Mouse (Mus musculus): ENCODE data around the gene Adamtsl5. TPM values are rescaled to one million over a fixed set of nuclear protein-coding genes. Genes with fewer than 3 reads are reported as not detected.

Adamtsl5 gene
- polyA plus RNA-seq, 1 experiment from 2014 or later = 0.54 TPM

DNA sequence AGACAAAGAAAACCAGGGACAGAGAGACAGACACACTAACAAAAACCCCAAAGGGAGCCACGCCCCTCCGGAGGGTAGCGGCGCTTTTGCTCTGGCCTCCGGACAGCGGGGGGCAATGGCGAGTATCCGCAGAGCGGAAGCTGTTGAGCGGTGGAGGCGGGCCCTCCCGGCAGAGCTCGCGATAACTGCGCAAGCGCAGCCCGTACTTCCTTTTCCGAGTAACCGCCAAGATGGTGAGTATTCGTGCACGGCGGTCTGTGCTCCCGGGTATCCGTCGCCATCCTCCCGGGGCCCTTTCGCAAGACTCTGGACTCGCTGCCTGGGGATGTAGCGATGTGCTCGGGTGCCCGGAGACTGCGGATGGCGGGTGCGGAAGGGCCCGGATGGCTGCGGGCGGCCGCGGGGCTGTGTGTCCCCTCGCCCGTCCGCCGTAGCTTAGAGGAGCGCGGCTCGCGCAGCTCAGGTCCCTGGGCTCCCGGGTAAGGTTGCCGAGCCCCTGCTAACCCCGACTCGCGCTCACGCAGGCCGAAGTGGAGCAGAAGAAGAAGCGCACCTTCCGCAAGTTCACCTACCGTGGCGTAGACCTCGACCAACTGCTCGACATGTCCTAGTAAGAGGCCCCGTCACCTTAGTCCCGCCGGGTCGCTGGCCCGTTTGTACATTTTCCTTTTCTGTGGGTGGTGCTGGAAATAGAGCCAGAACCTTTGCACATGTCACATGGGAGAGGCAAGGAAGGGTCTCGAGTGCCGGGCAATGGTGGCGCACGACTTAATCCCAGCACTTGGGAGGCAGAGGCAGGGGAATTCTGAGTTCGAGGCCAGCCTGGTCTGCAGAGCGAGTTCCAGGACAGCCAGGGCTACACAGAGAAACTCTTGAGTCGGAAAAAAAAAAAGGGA lies 55.7 kb downstream of the Adamtsl5 start, which contains the start of gene Rps15:
Gene Rps15 (plus strand): TSS at position 203 of the 896 bp plus-strand sequence.
- Histone ChIP-seq H3K4me2 (replicated peaks; ENCODE audit: low read depth, low read length) (peak within 1 kb of the TSS; percentile 96), H3K4me1 (replicated peaks; ENCODE audit: control insufficient read depth, insufficient read depth, low read length) (peaks cover 17% of the 10 kb centered on the region)

More for the DNA sequence above, 55.7 kb downstream of the Adamtsl5 start, which contains the start of gene Rps15:
- Histone ChIP-seq H3K4me3 (ENCODE audit: low read depth, low read length) (peak within 1 kb of the TSS; percentile 95), H3K9ac (ENCODE audit: low read depth, low read length) (peak within 1 kb of the TSS; percentile 99), H3K27ac (ENCODE audit: low read depth, low read length) (peak within 1 kb of the TSS; percentile 90), H3K27me3 (ENCODE audit: control insufficient read depth, insufficient read depth, low read length) (no peaks in the 10 kb centered on the region), H3K9me3 (ENCODE audit: control insufficient read depth, low read length) (no peaks in the 10 kb centered on the region), H3K36me3 (ENCODE audit: control insufficient read depth, insufficient read depth, low read length) (peaks cover 10% of the 10 kb centered on the region)
- under 1% methylated on average over 72 of the region's 72 CpGs for WGBS
- ATAC-seq (ENCODE audit: low FRiP score) = peak; percentile 77
- peak; percentile 98 for DNase-seq (ENCODE audit: low spot score)

Other genes with a start within 250 kb of the Adamtsl5 start
- 8.0 and 9.5 TPM in 2 replicates for gene Sbno2, start 242.8 kb downstream of the Adamtsl5 start, polyA plus RNA-seq (2014; fragmentation: Nextera tagmentation; extraction: Ambion mirVana)
- gene Stk11, start 232.6 kb downstream of the Adamtsl5 start, polyA plus RNA-seq (2014; fragmentation: Nextera tagmentation; extraction: Ambion mirVana) = 21.3 and 26.8 TPM in 2 replicates
- 364 and 371 TPM in 2 replicates for gene Atp5d, start 209.8 kb downstream of the Adamtsl5 start, polyA plus RNA-seq (2014; fragmentation: Nextera tagmentation; extraction: Ambion mirVana)
- 15.1 and 16.7 TPM in 2 replicates for gene Cbarp, start 207.6 kb downstream of the Adamtsl5 start, polyA plus RNA-seq (2014; fragmentation: Nextera tagmentation; extraction: Ambion mirVana)
- 66.7 and 67.1 TPM in 2 replicates for gene Midn, start 200.1 kb downstream of the Adamtsl5 start, polyA plus RNA-seq (2014; fragmentation: Nextera tagmentation; extraction: Ambion mirVana)
- gene Cirbp, start 182.4 kb downstream of the Adamtsl5 start, polyA plus RNA-seq (2014; fragmentation: Nextera tagmentation; extraction: Ambion mirVana) = 83.4 and 90.4 TPM in 2 replicates
- gene 1600002K03Rik, start 175.5 kb downstream of the Adamtsl5 start, polyA plus RNA-seq (2014; fragmentation: Nextera tagmentation; extraction: Ambion mirVana) = 7.6 and 9.4 TPM in 2 replicates
- 24.8 and 34.2 TPM in 2 replicates for gene Efna2, start 168.9 kb downstream of the Adamtsl5 start, polyA plus RNA-seq (2014; fragmentation: Nextera tagmentation; extraction: Ambion mirVana)
- gene Mum1, start 122.0 kb downstream of the Adamtsl5 start, polyA plus RNA-seq (2014; fragmentation: Nextera tagmentation; extraction: Ambion mirVana) = 49.4 and 57.3 TPM in 2 replicates
- gene Ndufs7, start 99.3 kb downstream of the Adamtsl5 start, polyA plus RNA-seq (2014; fragmentation: Nextera tagmentation; extraction: Ambion mirVana) = 242 and 245 TPM in 2 replicates
- 30.3 and 30.4 TPM in 2 replicates for gene Gamt, start 87.4 kb downstream of the Adamtsl5 start, polyA plus RNA-seq (2014; fragmentation: Nextera tagmentation; extraction: Ambion mirVana)
- 46.8 and 47.3 TPM in 2 replicates for gene Dazap1, start 86.9 kb downstream of the Adamtsl5 start, polyA plus RNA-seq (2014; fragmentation: Nextera tagmentation; extraction: Ambion mirVana)
- gene Rps15, start 56.0 kb downstream of the Adamtsl5 start, polyA plus RNA-seq (2014; fragmentation: Nextera tagmentation; extraction: Ambion mirVana) = 798 TPM in 2 replicates
- gene Apc2, start 52.4 kb downstream of the Adamtsl5 start, polyA plus RNA-seq (2014; fragmentation: Nextera tagmentation; extraction: Ambion mirVana) = 74.4 and 101 TPM in 2 replicates
- 32.9 and 34.9 TPM in 2 replicates for gene 2310011J03Rik, start 27.9 kb downstream of the Adamtsl5 start, polyA plus RNA-seq (2014; fragmentation: Nextera tagmentation; extraction: Ambion mirVana)
- 1.1 and 1.8 TPM in 2 replicates for gene Pcsk4, start 18.9 kb downstream of the Adamtsl5 start, polyA plus RNA-seq (2014; fragmentation: Nextera tagmentation; extraction: Ambion mirVana)
- 3.7 and 3.8 TPM in 2 replicates for gene Reep6, start 18.5 kb downstream of the Adamtsl5 start, polyA plus RNA-seq (2014; fragmentation: Nextera tagmentation; extraction: Ambion mirVana)
- gene Plk5, start 8.0 kb upstream of the Adamtsl5 start, polyA plus RNA-seq (2014; fragmentation: Nextera tagmentation; extraction: Ambion mirVana) = 0.11 and 0.14 TPM in 2 replicates
- gene Mex3d, start 39.2 kb upstream of the Adamtsl5 start, polyA plus RNA-seq (2014; fragmentation: Nextera tagmentation; extraction: Ambion mirVana) = 13.4 and 14.7 TPM in 2 replicates
- 227 and 240 TPM in 2 replicates for gene Mbd3, start 51.1 kb upstream of the Adamtsl5 start, polyA plus RNA-seq (2014; fragmentation: Nextera tagmentation; extraction: Ambion mirVana)
- gene Uqcr11, start 58.4 kb upstream of the Adamtsl5 start, polyA plus RNA-seq (2014; fragmentation: Nextera tagmentation; extraction: Ambion mirVana) = 466 and 480 TPM in 2 replicates
- gene Tcf3, start 85.2 kb upstream of the Adamtsl5 start, polyA plus RNA-seq (2014; fragmentation: Nextera tagmentation; extraction: Ambion mirVana) = 110 and 130 TPM in 2 replicates
- 2.1 and 3.5 TPM in 2 replicates for gene Onecut3, start 146.4 kb upstream of the Adamtsl5 start, polyA plus RNA-seq (2014; fragmentation: Nextera tagmentation; extraction: Ambion mirVana)
- gene Atp8b3, start 190.7 kb upstream of the Adamtsl5 start, polyA plus RNA-seq (2014; fragmentation: Nextera tagmentation; extraction: Ambion mirVana) = 0.86 and 0.95 TPM in 2 replicates
- 21.6 and 22.5 TPM in 2 replicates for gene Rexo1, start 213.1 kb upstream of the Adamtsl5 start, polyA plus RNA-seq (2014; fragmentation: Nextera tagmentation; extraction: Ambion mirVana)
- 3.9 and 4.2 TPM in 2 replicates for gene Klf16, start 228.9 kb upstream of the Adamtsl5 start, polyA plus RNA-seq (2014; fragmentation: Nextera tagmentation; extraction: Ambion mirVana)
- gene Abhd17a, start 241.9 kb upstream of the Adamtsl5 start, polyA plus RNA-seq (2014; fragmentation: Nextera tagmentation; extraction: Ambion mirVana) = 98.8 and 108 TPM in 2 replicates

Data from hindbrain, embryonic 11.5 days (tissue).